Mouse (Mus musculus) megakaryocyte, adult 5-6 weeks (primary cell): ENCODE measurements at regions not wholly inside any gene's neighbourhood (a gene's known extent, or its start where the extent isn't known, plus 50 kb on each side); places are given as distances from the start of the nearest gene placed in this dataset.

Source experiments
- ATAC-seq: 2 replicates; pipeline ENCODE4 v1.8.0; 2016; ENCODE audit warnings: mild to moderate bottlenecking, inconsistent platforms; ENCODE audit not compliant: poor library complexity, severe bottlenecking

DNA sequence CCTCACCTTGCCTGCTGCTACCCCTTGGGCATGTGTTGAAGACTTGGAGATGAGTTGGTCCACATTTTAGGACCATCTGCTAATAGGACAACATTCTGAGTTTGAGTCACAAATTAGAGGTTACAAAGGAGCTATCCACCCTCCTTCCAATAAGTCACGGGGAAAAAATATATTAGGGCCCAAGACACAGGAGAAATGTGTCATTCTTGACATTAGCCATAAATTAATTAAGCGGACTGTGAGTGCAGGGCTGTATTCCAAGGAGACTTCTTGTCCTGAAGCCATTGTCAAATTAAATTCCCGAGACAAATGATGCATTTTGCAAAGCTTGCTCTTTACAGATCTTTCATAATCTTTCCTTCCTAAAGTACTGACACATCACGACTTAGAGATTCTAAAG, 79.2 kb downstream of the 1700020N01Rik start:
- ATAC-seq: no peak

DNA sequence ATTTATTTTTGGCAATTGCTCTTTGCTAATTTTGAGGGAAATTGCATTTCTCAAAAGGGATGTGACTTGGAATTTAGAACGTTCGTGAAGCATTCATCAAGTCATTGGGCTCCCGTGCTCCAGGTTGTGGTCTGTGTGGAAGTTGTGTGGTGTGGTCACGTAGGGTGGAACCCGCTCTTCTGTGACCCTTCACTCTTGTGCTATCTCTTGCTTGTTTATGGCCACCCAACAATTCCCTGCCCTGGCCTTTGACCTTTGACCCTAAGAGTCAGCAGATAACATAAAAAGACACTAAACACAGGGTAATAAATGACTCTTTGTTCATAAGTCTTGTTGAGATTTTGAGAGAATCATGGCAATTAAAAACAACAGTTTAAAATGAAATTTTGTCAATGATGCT, 79.7 kb downstream of the 1700020N01Rik start:
- ATAC-seq: no peak

DNA sequence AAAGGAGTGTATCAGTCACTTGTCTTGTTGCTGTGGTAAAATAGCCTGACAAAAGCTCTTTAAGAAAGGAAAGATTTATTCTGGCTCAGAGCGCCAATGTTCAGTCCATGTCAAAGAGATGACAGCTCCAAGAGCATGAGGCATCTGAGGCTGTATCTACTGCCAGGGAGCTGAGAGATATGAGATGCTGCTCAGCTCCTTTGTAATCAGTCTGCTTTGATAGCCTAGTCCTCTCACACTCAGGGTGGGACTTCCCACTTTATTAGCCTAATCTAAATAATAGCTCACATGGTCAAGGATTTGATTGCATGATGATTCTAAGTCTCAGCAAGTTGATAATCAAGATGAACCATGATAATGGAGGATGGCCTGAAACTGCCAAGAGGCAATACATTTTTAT, 80.9 kb downstream of the 1700020N01Rik start:
- ATAC-seq: no peak

- ATAC-seq: no peak
These were observed 82.8 kb downstream of the 1700020N01Rik start for GRCm38 (mm10) chr10:21675786-21676185.

DNA sequence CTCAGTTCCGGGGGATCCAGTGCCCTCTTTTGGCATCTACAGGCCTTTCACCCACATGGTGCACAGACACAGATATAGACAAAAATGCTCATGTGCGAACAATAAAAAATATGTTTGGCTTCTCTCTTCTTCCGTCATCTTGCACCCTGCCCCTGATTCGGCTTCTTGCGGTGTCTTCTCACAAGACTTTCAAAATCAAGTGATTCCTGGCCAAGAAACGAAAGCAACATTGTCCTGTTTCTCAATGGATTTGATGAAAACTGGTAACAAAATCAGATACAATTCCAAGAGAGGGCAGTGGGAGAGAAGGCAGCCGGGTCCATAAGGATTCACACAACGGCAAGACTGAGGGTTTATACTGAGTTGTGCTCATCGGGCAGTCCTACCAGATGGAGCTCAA, 85.0 kb downstream of the 1700020N01Rik start:
- ATAC-seq: no peak; the same call in 1 of the 2 replicates

GRCm38 (mm10) chr10:21678372-21678771, 85.4 kb downstream of the 1700020N01Rik start:
- ATAC-seq: peak; percentile 87

- peak; percentile 35 for ATAC-seq
These were observed 86.0 kb downstream of the 1700020N01Rik start for GRCm38 (mm10) chr10:21678811-21679451.

- ATAC-seq: no peak
These were observed 87.8 kb downstream of the 1700020N01Rik start for GRCm38 (mm10) chr10:21680789-21681188.

GRCm38 (mm10) chr10:21684286-21685013, 91.5 kb downstream of the 1700020N01Rik start:
- no peak for ATAC-seq

GRCm38 (mm10) chr10:21685122-21685798, 92.3 kb downstream of the 1700020N01Rik start:
- ATAC-seq: no peak

DNA sequence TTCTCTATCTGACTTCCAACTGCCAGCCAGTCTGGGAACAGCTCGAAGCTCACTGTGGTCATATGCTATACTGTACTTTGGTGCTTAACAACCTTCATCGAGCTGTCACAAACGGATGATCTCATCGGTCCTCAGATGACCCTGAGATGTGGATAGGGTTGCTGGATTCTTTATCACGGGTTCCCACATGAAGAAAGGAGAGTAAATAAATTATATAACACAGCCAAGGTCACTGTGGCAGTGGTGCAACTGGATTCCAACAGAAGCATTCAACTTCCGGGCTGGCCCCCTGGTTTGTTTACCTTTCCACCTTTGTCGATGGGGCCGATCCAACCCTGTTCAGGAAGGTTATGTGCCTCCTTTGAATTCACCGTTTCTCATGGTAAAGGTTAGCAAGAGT, 93.1 kb downstream of the 1700020N01Rik start:
- ATAC-seq: no peak

- peak; percentile 65 for ATAC-seq
These were observed 94.5 kb downstream of the 1700020N01Rik start for GRCm38 (mm10) chr10:21687484-21687883.

DNA sequence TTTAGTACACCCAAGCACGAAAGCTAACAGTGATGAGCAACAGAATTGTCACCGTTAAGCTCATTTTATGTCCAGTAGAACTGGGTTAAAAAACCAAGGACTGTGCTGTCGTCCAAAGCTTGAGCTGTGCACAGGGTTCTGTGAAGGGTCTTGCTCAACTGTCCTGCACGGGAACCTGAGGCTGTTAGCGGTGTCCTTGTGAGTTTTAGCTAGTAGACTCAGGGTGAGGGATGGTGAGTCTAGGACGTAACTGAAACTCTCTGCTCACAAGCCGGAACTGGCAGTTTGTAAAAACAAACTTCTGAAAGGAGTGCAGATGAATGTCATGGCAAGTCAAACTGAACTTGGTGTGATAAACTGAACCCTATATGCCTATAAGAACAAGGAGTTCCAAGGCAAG, 95.6 kb downstream of the 1700020N01Rik start:
- no peak for ATAC-seq

GRCm38 (mm10) chr10:21689847-21690269, 96.9 kb downstream of the 1700020N01Rik start:
- no peak for ATAC-seq

GRCm38 (mm10) chr10:21695185-21695584, 102.2 kb downstream of the 1700020N01Rik start:
- ATAC-seq: no peak

- ATAC-seq: peak; percentile 38; the same call in 1 of the 2 replicates
These were observed 103.7 kb downstream of the 1700020N01Rik start for GRCm38 (mm10) chr10:21696671-21697070.

DNA sequence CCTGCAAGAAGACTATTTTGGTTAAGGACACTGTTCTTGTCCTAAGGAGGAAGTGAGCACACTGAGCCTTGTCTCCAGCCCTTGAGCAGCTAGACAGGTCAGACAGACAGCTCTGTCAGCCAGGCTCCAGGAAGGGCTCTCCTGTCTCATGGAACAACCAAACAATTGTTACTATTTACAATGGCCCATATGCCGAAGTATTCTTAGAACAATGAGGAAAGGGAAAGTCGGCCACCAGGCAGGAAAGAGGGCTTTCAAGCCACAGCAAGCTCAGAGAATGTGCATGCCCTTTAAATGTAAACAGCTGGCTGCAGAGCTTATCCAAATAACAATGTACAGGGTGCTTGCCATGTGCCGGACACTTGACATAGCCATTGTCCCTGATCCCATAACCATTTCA, 108.6 kb downstream of the 1700020N01Rik start:
- no peak for ATAC-seq

- no peak for ATAC-seq
These were observed 109.2 kb downstream of the 1700020N01Rik start for GRCm38 (mm10) chr10:21702134-21702533.

GRCm38 (mm10) chr10:21711866-21712265, 118.9 kb downstream of the 1700020N01Rik start:
- ATAC-seq: no peak

DNA sequence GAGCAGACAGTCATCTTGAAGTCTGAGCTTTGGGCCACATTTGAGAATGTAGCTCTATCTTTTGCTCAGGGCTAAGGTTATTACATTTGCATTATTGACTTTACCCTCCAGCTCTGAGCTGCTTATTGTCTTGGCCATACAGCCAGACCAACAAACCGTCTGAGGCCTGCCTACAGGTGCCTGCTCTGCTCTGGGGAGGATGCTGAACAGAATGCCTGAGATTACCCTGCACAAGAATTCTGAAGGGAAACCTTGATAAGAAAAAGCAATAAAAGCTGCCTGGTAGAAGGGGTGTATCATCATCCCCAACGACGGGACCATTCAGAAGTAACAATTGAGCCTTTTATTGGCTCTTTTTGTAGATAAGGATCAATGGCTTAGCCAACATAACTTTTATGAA, 119.9 kb downstream of the 1700020N01Rik start:
- ATAC-seq: no peak

DNA sequence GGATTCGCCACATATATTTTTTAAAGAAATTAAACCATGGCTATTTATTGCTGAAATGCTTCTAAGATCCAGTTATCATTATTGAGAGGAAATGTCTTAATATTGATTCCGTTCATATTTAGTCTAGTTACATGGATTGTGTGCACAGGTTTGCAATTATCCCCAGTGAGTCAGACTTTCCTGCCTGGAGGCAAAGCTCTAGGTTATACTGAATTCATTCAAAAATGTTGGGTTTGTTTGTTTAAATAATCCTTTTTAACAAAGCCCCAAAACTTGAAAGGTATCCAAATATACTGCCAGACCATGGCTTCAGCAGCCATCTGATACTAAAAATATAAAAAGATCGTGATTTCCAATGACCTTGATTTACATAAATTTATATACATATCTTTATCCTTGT, 122.5 kb downstream of the 1700020N01Rik start:
- no peak for ATAC-seq

DNA sequence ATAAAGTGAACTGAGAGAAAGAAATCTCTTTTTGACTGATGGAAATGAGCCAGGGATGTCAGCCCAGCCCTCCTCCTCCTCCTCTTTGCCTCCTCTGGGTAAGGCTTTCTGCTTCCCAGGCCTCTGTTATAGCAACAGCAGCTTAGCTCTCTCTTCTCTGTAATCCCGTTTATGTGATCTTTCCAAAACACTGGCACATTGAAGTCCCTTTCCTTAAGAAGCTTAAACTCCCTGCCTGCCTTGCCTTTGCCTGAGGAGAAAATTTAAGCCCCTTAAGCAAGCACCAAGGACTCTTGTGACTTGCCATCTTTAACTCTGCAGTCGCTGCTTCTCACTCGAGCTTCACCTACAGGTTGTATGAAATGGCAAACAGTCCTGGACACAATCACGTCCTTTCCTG, 125.2 kb downstream of the 1700020N01Rik start:
- no peak for ATAC-seq
